Mouse (Mus musculus) liver, embryonic 16.5 days (tissue): ENCODE results near the gene Try4. TPM values are rescaled to one million over a fixed set of nuclear protein-coding genes. Genes with fewer than 3 reads are reported as not detected.
"Not testable (repeated sequence)": the region's sequence is repeated elsewhere in the genome, so short reads cannot be mapped to it uniquely, and the experiment has no call there.

Experiments used
- ATAC-seq: fragments of 200-750 bp; cut with Nextera tagmentation; 2 replicates; pipeline ENCODE4 v1.8.0; 2017; ENCODE audit warnings: low read depth, mild to moderate bottlenecking, moderate number of reproducible peaks, moderate library complexity
- H3K27ac ChIP-seq: fragments of 300-500 bp; sonication (generic); 2 replicates; pipeline ENCODE4 v1.5.1; 2014; ENCODE audit warnings: mild to moderate bottlenecking, low read length
- H3K27me3 ChIP-seq: fragments of 300-500 bp; sonication (generic); 2 replicates; pipeline ENCODE4 v1.6.1; 2014; ENCODE audit warnings: low read depth, low read length, mixed read lengths; ENCODE audit not compliant: control insufficient read depth, insufficient read depth
- H3K36me3 ChIP-seq: fragments of 300-500 bp; sonication (generic); 2 replicates; pipeline ENCODE4 v1.6.1; 2014; ENCODE audit warnings: mild to moderate bottlenecking; ENCODE audit not compliant: control insufficient read depth, insufficient read depth
- H3K4me1 ChIP-seq: fragments of 300-500 bp; sonication (generic); 2 replicates; pipeline ENCODE4 v1.6.1; 2014; ENCODE audit warnings: low read depth, low read length, mixed read lengths; ENCODE audit not compliant: control insufficient read depth
- H3K4me2 ChIP-seq: fragments of 300-500 bp; sonication (generic); 2 replicates; pipeline ENCODE4 v1.6.1; 2014; ENCODE audit warnings: low read depth, low read length, mixed read lengths
- H3K4me3 ChIP-seq: fragments of 300-500 bp; sonication (generic); 2 replicates; pipeline ENCODE4 v1.5.1; 2014; ENCODE audit warnings: low read depth, mild to moderate bottlenecking, low read length
- H3K9ac ChIP-seq: fragments of 300-500 bp; sonication (generic); 2 replicates; pipeline ENCODE4 v1.6.1; 2014; ENCODE audit warnings: low read depth, low read length
- H3K9me3 ChIP-seq: fragments of 300-500 bp; sonication (generic); replicated peaks from 2 replicates; pipeline ENCODE4 v1.6.1; 2016; ENCODE audit warnings: low read length; ENCODE audit not compliant: control insufficient read depth
- WGBS: fragments of 180-500 bp; shearing (Covaris S2); extraction: QIAGEN DNeasy Blood & Tissue Kit; methylation state at CpG from one replicate; pipeline ENCODE4 v1.1.7; 2014; ENCODE audit not compliant: insufficient replicate concordance; 5-methylcytosine and 5-hydroxymethylcytosine counted together
- polyA plus RNA-seq: library from polyadenylated mRNA; unstranded; fragments of >200 nt; fragmentation: Nextera tagmentation; extraction: Ambion mirVana; gene quantifications from 2 replicates; pipeline ENCODE4 v1.2.1, GENCODE M21; 2015

Try4 gene
- 0.52 TPM in 1 of 2 replicates, not detected in the other for polyA plus RNA-seq

GRCm38 (mm10) chr6:41301969-41302368, at the start of gene Try4:
Try4 (plus strand) TSS chr6:41302269.
- H3K36me3 ChIP-seq: no peaks in the 10 kb centered on the region
- H3K9me3 ChIP-seq: no peaks in the 10 kb centered on the region
- no peak for ATAC-seq
- H3K4me2 ChIP-seq: no peak within 1 kb of the TSS
- no peaks in the 10 kb centered on the region for H3K4me1 ChIP-seq
- no peak within 1 kb of the TSS for H3K9ac ChIP-seq
- H3K4me3 ChIP-seq: no peak within 1 kb of the TSS
- WGBS: 21% methylated on average over 1 of the region's 1 CpGs
- no peaks in the 10 kb centered on the region for H3K27me3 ChIP-seq
- no peak within 1 kb of the TSS for H3K27ac ChIP-seq

DNA sequence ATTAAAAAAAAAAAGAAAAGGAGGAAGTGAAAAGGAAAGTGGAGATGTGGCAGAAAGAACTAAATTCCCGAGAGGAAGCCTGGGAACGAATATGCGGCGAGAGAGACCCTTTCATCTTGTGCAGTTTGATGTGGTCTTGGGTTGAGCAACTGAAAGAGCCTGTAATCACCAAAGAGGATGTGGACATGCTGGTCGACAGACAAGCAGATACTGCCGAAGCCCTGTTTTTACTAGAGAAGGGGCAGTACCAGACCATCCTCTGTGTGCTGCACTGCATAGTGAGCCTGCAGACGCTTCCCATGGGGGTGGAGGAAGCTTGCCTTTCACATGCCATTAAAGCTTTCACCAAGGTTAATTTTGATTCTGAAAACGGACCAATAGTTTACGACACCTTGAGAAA, 48.8 kb upstream of the Try4 start:
- H3K9ac ChIP-seq, H3K27ac ChIP-seq, H3K4me2 ChIP-seq, ATAC-seq, H3K4me1 ChIP-seq, H3K4me3 ChIP-seq, H3K27me3 ChIP-seq, H3K9me3 ChIP-seq, H3K36me3 ChIP-seq: not testable (repeated sequence)
- WGBS: 66% methylated on average over 9 of the region's 9 CpGs

GRCm38 (mm10) chr6:41256424-41256823, 45.6 kb upstream of the Try4 start:
- H3K27ac ChIP-seq: no peak overlapping the region
- no peaks in the 10 kb centered on the region for H3K9me3 ChIP-seq
- 57% methylated on average over 2 of the region's 2 CpGs for WGBS
- H3K9ac ChIP-seq: no peak overlapping the region
- H3K36me3 ChIP-seq: no peaks in the 10 kb centered on the region
- ATAC-seq: no peak
- no peak overlapping the region for H3K4me3 ChIP-seq
- no peak overlapping the region for H3K4me2 ChIP-seq
- no peaks in the 10 kb centered on the region for H3K4me1 ChIP-seq
- H3K27me3 ChIP-seq: no peaks in the 10 kb centered on the region

DNA sequence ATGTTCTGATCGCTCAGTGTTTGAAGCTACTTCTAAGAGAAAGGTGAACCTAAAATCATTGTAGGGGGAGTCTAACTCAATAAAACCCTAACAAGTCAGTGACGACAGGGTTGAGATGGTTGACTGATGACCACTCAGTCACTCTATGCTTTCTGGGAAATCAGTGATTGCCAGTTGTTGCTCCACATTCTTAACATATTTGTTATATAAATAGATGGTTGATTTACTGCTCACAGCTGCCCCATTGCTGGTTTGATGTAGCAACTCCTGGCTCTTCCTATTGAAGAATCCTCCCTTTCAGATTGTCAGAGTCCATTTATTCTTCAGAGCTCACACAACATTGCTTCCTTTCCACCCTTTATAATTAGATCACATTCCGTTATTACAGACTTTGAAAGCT, 44.6 kb upstream of the Try4 start:
- no peaks in the 10 kb centered on the region for H3K36me3 ChIP-seq
- no peak overlapping the region for H3K27ac ChIP-seq
- no peaks in the 10 kb centered on the region for H3K27me3 ChIP-seq
- no peak for ATAC-seq
- no peaks in the 10 kb centered on the region for H3K4me1 ChIP-seq
- no peaks in the 10 kb centered on the region for H3K9me3 ChIP-seq
- no peak overlapping the region for H3K9ac ChIP-seq
- H3K4me3 ChIP-seq: no peak overlapping the region
- 57% methylated on average over 3 of the region's 3 CpGs for WGBS
- no peak overlapping the region for H3K4me2 ChIP-seq

- H3K27ac ChIP-seq: no peak overlapping the region
- no peak for ATAC-seq
- no peak overlapping the region for H3K4me3 ChIP-seq
- no peaks in the 10 kb centered on the region for H3K27me3 ChIP-seq
- H3K36me3 ChIP-seq: no peaks in the 10 kb centered on the region
- no peaks in the 10 kb centered on the region for H3K4me1 ChIP-seq
- 25% methylated on average over 3 of the region's 3 CpGs for WGBS
- no peak overlapping the region for H3K4me2 ChIP-seq
- no peak overlapping the region for H3K9ac ChIP-seq
- H3K9me3 ChIP-seq: no peaks in the 10 kb centered on the region
Measured at GRCm38 (mm10) chr6:41262796-41263195, 39.3 kb upstream of the Try4 start.

DNA sequence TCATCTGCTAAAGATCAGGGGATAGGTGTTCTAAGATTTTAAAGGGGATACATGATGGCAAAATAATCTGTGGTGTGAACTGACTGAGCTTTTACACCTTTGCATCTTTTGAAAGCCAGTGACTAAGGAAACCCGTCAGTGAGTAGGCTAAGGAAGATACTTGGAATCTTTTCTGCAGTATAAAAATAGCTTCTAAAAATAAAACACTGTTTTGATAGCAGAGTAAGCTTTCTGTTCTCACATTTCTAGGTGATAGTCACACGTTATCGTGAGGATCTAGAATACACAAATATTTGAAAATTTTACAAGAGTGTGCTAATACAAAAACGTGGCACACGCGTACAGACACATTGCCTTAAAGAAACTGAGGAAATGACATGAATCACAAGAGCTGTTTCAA, 35.9 kb upstream of the Try4 start:
- Histone ChIP-seq H3K4me3 (no peak overlapping the region), H3K9ac (no peak overlapping the region), H3K36me3 (no peaks in the 10 kb centered on the region), H3K9me3 (no peaks in the 10 kb centered on the region), H3K4me1 (no peaks in the 10 kb centered on the region), H3K27me3 (no peaks in the 10 kb centered on the region), H3K4me2 (no peak overlapping the region), H3K27ac (no peak overlapping the region)
- 74% methylated on average over 6 of the region's 6 CpGs for WGBS
- ATAC-seq: no peak

DNA sequence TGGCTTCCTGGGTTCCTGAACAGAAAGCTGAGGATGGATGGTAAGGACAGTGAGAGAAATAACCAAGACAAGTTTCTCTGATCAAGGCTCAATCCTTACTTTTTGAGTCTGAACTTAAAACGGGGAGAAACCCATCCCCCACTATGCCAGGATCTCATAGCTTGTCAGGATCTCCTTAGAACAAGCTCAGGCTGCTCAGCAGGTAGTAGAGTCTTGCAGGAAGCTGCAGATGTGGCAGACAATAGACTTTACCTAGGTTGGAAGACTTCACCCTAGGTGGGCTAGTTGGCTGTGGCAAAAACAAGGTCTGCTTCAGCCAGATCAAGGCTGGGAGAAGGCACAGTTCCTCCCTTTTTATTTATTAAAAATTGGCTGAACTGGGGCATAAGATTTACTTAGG, 3.8 kb upstream of the Try4 start:
- Histone ChIP-seq H3K9me3 (no peaks in the 10 kb centered on the region), H3K27me3 (no peaks in the 10 kb centered on the region), H3K36me3 (no peaks in the 10 kb centered on the region), H3K4me3 (no peak overlapping the region), H3K27ac (no peak overlapping the region), H3K4me1 (no peaks in the 10 kb centered on the region), H3K4me2 (no peak overlapping the region), H3K9ac (no peak overlapping the region)
- WGBS: 14% methylated on average over 1 of the region's 1 CpGs
- no peak for ATAC-seq

DNA sequence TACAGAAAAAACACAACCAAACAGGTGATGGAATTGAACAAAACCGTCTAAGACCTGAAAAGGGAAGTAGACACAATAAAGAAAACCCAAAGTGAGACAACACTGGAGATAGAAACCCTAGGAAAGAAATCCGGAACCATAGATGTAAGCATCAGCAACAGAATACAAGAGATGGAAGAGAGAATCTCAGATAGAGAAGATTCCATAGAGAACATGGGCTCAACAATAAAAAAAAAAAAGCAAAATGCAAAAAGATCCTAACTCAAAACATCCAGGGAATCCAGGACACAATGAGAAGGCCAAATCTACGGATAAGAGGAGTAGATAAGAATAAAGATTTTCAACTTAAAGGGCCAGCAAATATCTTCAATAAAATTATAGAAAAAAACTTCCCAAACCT, 14.7 kb downstream of the Try4 start, which contains the start of gene Try5:
TSS of gene Try5 (minus strand) at position 101 of the 400 bp plus-strand sequence.
- WGBS: 53% methylated on average over 3 of the region's 3 CpGs
- H3K27me3 ChIP-seq, H3K4me3 ChIP-seq, ATAC-seq, H3K36me3 ChIP-seq, H3K4me1 ChIP-seq, H3K9me3 ChIP-seq, H3K27ac ChIP-seq, H3K9ac ChIP-seq, H3K4me2 ChIP-seq: not testable (repeated sequence)

- no peak within 1 kb of the TSS for H3K4me3 ChIP-seq
- no peak within 1 kb of the TSS for H3K27ac ChIP-seq
- H3K36me3 ChIP-seq: no peaks in the 10 kb centered on the region
- WGBS: 52% methylated on average over 2 of the region's 2 CpGs
- ATAC-seq: no peak
- no peaks in the 10 kb centered on the region for H3K27me3 ChIP-seq
- H3K9ac ChIP-seq: no peak within 1 kb of the TSS
- H3K4me1 ChIP-seq: no peaks in the 10 kb centered on the region
- H3K9me3 ChIP-seq: no peaks in the 10 kb centered on the region
- H3K4me2 ChIP-seq: no peak within 1 kb of the TSS
Measured at GRCm38 (mm10) chr6:41353932-41354331, 51.9 kb downstream of the Try4 start, which contains the start of gene Try10. Try10 (plus strand) TSS chr6:41354105.
